Mouse (Mus musculus): ENCODE results near the gene Siah1b.

Gene Siah1b

GRCm38 (mm10) chrX:164076040-164076775 lies at the start of gene Siah1b:
Gene Siah1b (minus strand): TSS chrX:164076493.
- DNase-seq (ENCODE audit: low spot score in 2 of 2), result peak; percentile 87 to 89

GRCm38 (mm10) chrX:164123942-164124341 lies 47.6 kb upstream of the Siah1b start:
- DNase-seq (ENCODE audit: low spot score in 2 of 2), result no peak

GRCm38 (mm10) chrX:164113744-164114143 lies 37.5 kb upstream of the Siah1b start:
- no peak for DNase-seq (ENCODE audit: low spot score in 2 of 2)

GRCm38 (mm10) chrX:164111146-164111545 lies 34.9 kb upstream of the Siah1b start:
- DNase-seq (ENCODE audit: low spot score in 2 of 2), result no peak

- no peak for DNase-seq (ENCODE audit: low spot score in 2 of 2)
Observed at GRCm38 (mm10) chrX:164102656-164103055, 26.4 kb upstream of the Siah1b start.

GRCm38 (mm10) chrX:164102198-164102597 lies 25.9 kb upstream of the Siah1b start:
- no peak for DNase-seq (ENCODE audit: low spot score in 2 of 2)

- DNase-seq (ENCODE audit: low spot score in 2 of 2), result no peak
Observed at GRCm38 (mm10) chrX:164101483-164101882, 25.2 kb upstream of the Siah1b start.

GRCm38 (mm10) chrX:164095838-164096237 lies 19.5 kb upstream of the Siah1b start:
- DNase-seq (ENCODE audit: low spot score in 2 of 2), result no peak

- no peak for DNase-seq (ENCODE audit: low spot score in 2 of 2)
Observed at GRCm38 (mm10) chrX:164093435-164093834, 17.1 kb upstream of the Siah1b start.

- DNase-seq (ENCODE audit: low spot score in 2 of 2), result no peak
Observed at GRCm38 (mm10) chrX:164092300-164093169, 16.2 kb upstream of the Siah1b start.

- no peak for DNase-seq (ENCODE audit: low spot score in 2 of 2)
Observed at GRCm38 (mm10) chrX:164089916-164090315, 13.6 kb upstream of the Siah1b start.

GRCm38 (mm10) chrX:164088582-164088981 lies 12.3 kb upstream of the Siah1b start, which contains the start of gene Cltrn:
Gene Cltrn (plus strand): TSS chrX:164088830.
- DNase-seq (ENCODE audit: low spot score in 2 of 2), result no peak

- DNase-seq (ENCODE audit: low spot score in 2 of 2), result no peak
Observed at GRCm38 (mm10) chrX:164082030-164082429, 5.7 kb upstream of the Siah1b start.

GRCm38 (mm10) chrX:164068968-164069367 lies 7.3 kb downstream of the Siah1b start:
- DNase-seq (ENCODE audit: low spot score in 2 of 2), result no peak

- peak; percentile 9 to 55 for DNase-seq (ENCODE audit: low spot score in 2 of 2)
Observed at GRCm38 (mm10) chrX:164066185-164066584, 10.1 kb downstream of the Siah1b start.

GRCm38 (mm10) chrX:164059070-164059469 lies 17.2 kb downstream of the Siah1b start:
- DNase-seq (ENCODE audit: low spot score in 2 of 2), result no peak

- DNase-seq (ENCODE audit: low spot score in 2 of 2), result no peak
Observed at GRCm38 (mm10) chrX:164058523-164058922, 17.8 kb downstream of the Siah1b start.

GRCm38 (mm10) chrX:164055726-164056125 lies 20.6 kb downstream of the Siah1b start:
- no peak for DNase-seq (ENCODE audit: low spot score in 2 of 2)

- DNase-seq (ENCODE audit: low spot score in 2 of 2), result no peak
Observed at GRCm38 (mm10) chrX:164046736-164047135, 29.6 kb downstream of the Siah1b start.

- DNase-seq (ENCODE audit: low spot score in 2 of 2), result no peak
Observed at GRCm38 (mm10) chrX:164042069-164042468, 34.2 kb downstream of the Siah1b start.

- DNase-seq (ENCODE audit: low spot score in 2 of 2), result no peak
Observed at GRCm38 (mm10) chrX:164038882-164039281, 37.4 kb downstream of the Siah1b start.

- DNase-seq (ENCODE audit: low spot score in 2 of 2), result no peak
Observed at GRCm38 (mm10) chrX:164035931-164036330, 40.4 kb downstream of the Siah1b start.

GRCm38 (mm10) chrX:164035401-164035800 lies 40.9 kb downstream of the Siah1b start:
- DNase-seq (ENCODE audit: low spot score in 2 of 2), result no peak

Measured in thymus, postnatal 10 days (tissue).